Mouse (Mus musculus) ES-Bruce4 (cell line): ENCODE measurements around the gene Spock1. TPM values are rescaled to one million over a fixed set of nuclear protein-coding genes. Genes with fewer than 3 reads are reported as not detected.

ENCODE experiments used
- H3K27ac ChIP-seq: 2 replicates; pipeline ENCODE4 v1.5.1; 2012; ENCODE audit warnings: low read length, inconsistent platforms; ENCODE audit not compliant: insufficient read depth
- H3K27me3 ChIP-seq: 2 replicates; pipeline ENCODE4 v1.6.1; 2012; ENCODE audit warnings: mild to moderate bottlenecking, low read length, inconsistent platforms; ENCODE audit not compliant: control insufficient read depth, poor library complexity, insufficient read depth, severe bottlenecking
- H3K36me3 ChIP-seq: 2 replicates; pipeline ENCODE4 v1.6.1; 2012; ENCODE audit warnings: inconsistent platforms, mild to moderate bottlenecking, low read length, moderate library complexity; ENCODE audit not compliant: control insufficient read depth, poor library complexity, insufficient read depth, severe bottlenecking
- H3K4me1 ChIP-seq: one replicate; pipeline ENCODE4 v1.8.1; 2011; ENCODE audit warnings: low read length; ENCODE audit not compliant: control insufficient read depth, insufficient read depth
- H3K4me3 ChIP-seq: 2 replicates; pipeline ENCODE4 v1.5.1; 2011; ENCODE audit warnings: low read depth, mild to moderate bottlenecking, low read length
- H3K9ac ChIP-seq: 2 replicates; pipeline ENCODE4 v1.6.1; 2012; ENCODE audit warnings: low read depth, mild to moderate bottlenecking, inconsistent platforms; ENCODE audit not compliant: poor library complexity, severe bottlenecking
- H3K9me3 ChIP-seq: replicated peaks from 2 replicates; pipeline ENCODE4 v1.6.1; 2012; ENCODE audit warnings: mild to moderate bottlenecking, low read length, inconsistent platforms; ENCODE audit not compliant: control insufficient read depth, poor library complexity, insufficient read depth, severe bottlenecking
- CTCF ChIP-seq: IDR thresholded peaks from one replicate; pipeline ENCODE4 v1.8.1; 2011; ENCODE audit warnings: low read depth, low read length
- EP300 ChIP-seq: IDR thresholded peaks from 2 replicates; pipeline ENCODE4 v1.6.1; 2011; ENCODE audit warnings: low read depth, low read length; ENCODE audit not compliant: insufficient read depth
- POLR2A ChIP-seq: IDR thresholded peaks from one replicate; pipeline ENCODE4 v1.8.1; 2011; ENCODE audit warnings: low read length; ENCODE audit not compliant: insufficient read depth
- polyA plus RNA-seq: library from polyadenylated mRNA; stranded (reverse); fragments of >200 nt; gene quantifications from 2 replicates; pipeline ENCODE4 v1.2.4, GENCODE M21; 2011; ENCODE audit warnings: low read depth; ENCODE audit not compliant: missing spikeins, insufficient read depth, insufficient read length

Gene Spock1
- polyA plus RNA-seq, 1 experiment: 0.61 TPM

GRCm38 (mm10) chr13:57448906-57449305 lies 459.2 kb downstream of the Spock1 start:
- Histone ChIP-seq H3K9me3 (no peaks in the 10 kb centered on the region), H3K27ac (no peak overlapping the region), H3K36me3 (no peaks in the 10 kb centered on the region), H3K27me3 (no peaks in the 10 kb centered on the region; the same call in 1 of the 2 replicates), H3K4me3 (no peak overlapping the region), H3K9ac (no peak overlapping the region), H3K4me1 (no peaks in the 10 kb centered on the region)
- TF ChIP-seq POLR2A (no peak), CTCF (no peak), EP300 (no peak)

DNA sequence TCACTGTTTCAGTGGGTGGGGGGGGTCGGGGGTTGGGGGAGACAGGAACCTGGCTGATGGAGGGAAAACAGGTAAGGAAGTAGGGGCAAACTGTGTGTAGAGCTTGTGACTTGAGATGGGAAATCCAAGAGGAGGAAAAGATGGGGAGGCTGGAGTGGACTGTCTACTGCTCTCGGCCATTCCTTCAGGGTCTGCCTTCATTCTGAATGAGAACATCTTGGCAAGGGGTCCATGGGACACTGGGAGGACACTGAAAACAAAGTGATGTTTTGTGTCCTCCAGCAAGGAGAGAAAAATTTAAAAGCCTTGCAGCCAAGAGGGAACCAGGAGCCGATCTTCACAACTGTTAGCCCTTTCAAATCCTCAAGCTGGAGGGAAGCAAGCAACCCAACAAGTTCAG lies 463.2 kb downstream of the Spock1 start:
- Histone ChIP-seq H3K9ac (no peak overlapping the region), H3K36me3 (no peaks in the 10 kb centered on the region), H3K27ac (no peak overlapping the region), H3K9me3 (no peaks in the 10 kb centered on the region), H3K4me3 (no peak overlapping the region), H3K4me1 (no peaks in the 10 kb centered on the region), H3K27me3 (no peaks in the 10 kb centered on the region; the same call in 1 of the 2 replicates)
- no peak for TF ChIP-seq EP300
- TF ChIP-seq POLR2A: no peak
- TF ChIP-seq CTCF: no peak

DNA sequence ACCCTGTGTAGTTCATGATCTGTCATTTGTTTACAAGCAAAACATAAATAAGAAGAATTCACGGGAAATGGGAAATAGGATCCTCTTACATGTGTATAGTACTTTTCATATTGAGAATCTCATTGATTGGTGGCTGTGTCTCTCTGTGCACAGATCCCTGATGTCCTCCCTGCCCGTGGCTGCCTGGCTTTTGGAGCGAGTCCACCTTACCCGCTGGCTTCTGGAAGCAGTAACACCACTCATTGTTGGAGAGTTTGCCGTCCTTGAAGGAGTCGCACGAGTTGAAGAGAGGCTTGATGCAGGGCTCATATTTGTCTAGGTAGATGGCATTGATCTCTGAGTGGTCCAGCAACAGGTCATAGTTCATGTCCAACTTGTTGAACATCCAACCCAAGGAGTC lies 468.0 kb downstream of the Spock1 start:
- no peak overlapping the region for H3K4me3 ChIP-seq
- no peaks in the 10 kb centered on the region; the same call in 1 of the 2 replicates for H3K27me3 ChIP-seq
- no peak overlapping the region for H3K9ac ChIP-seq
- TF ChIP-seq CTCF: no peak
- TF ChIP-seq EP300: no peak
- TF ChIP-seq POLR2A: no peak
- no peaks in the 10 kb centered on the region for H3K9me3 ChIP-seq
- no peaks in the 10 kb centered on the region for H3K4me1 ChIP-seq
- H3K27ac ChIP-seq: no peak overlapping the region
- no peaks in the 10 kb centered on the region for H3K36me3 ChIP-seq

- Histone ChIP-seq H3K9me3 (no peaks in the 10 kb centered on the region), H3K27me3 (no peaks in the 10 kb centered on the region), H3K4me1 (no peaks in the 10 kb centered on the region), H3K4me3 (no peak overlapping the region), H3K27ac (no peak overlapping the region), H3K36me3 (no peaks in the 10 kb centered on the region), H3K9ac (no peak overlapping the region)
- TF ChIP-seq EP300 (no peak), CTCF (no peak), POLR2A (no peak)
These were observed 472.4 kb downstream of the Spock1 start for GRCm38 (mm10) chr13:57435726-57436220.

DNA sequence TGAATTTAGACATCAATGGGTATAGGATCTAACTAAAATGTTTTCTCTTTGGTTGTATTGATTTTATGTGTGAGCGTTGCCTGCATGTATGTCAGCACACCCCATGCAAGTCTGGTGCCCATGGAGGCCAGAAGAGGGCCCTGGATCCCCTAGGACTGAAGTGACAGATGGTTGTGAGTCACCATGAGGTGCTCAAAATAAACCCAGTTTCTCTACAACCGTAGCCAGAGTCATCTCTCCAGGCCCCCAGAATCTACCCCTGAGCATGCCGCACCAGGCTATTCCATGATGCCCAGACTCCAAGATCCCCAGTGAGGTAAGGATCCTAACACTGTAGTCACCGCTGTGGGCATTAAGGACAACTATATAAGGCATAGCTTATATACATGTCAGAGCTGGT lies 474.3 kb downstream of the Spock1 start:
- TF ChIP-seq POLR2A (no peak), EP300 (no peak), CTCF (no peak)
- no peak overlapping the region for H3K9ac ChIP-seq
- H3K27ac ChIP-seq: no peak overlapping the region
- H3K4me1 ChIP-seq: no peaks in the 10 kb centered on the region
- H3K9me3 ChIP-seq: no peaks in the 10 kb centered on the region
- no peaks in the 10 kb centered on the region for H3K27me3 ChIP-seq
- no peak overlapping the region for H3K4me3 ChIP-seq
- H3K36me3 ChIP-seq: no peaks in the 10 kb centered on the region

- Histone ChIP-seq H3K4me1 (no peaks in the 10 kb centered on the region), H3K9me3 (no peaks in the 10 kb centered on the region), H3K27me3 (no peaks in the 10 kb centered on the region), H3K9ac (no peak overlapping the region), H3K27ac (no peak overlapping the region), H3K4me3 (no peak overlapping the region), H3K36me3 (no peaks in the 10 kb centered on the region)
- TF ChIP-seq CTCF (peak; percentile 32), POLR2A (no peak)
These were observed 476.3 kb downstream of the Spock1 start for GRCm38 (mm10) chr13:57431815-57432214.
